Mouse (Mus musculus) colon, adult 2 months (tissue): ENCODE results near the gene Cyp2c38. TPM values are rescaled to one million over a fixed set of nuclear protein-coding genes. Genes with fewer than 3 reads are reported as not detected.

Experiments used
- polyA plus RNA-seq: library from polyadenylated mRNA; depleted of rRNA; stranded (reverse); fragments of >200 nt; gene quantifications from 2 replicates; pipeline ENCODE4 v1.2.3, GENCODE M21; 2012; rRNA removed

Gene Cyp2c38
- polyA plus RNA-seq: 0.03 TPM in 1 of 2 replicates, not detected in the other

GRCm38 (mm10) chr19:39462941-39463340 is at the start of gene Cyp2c38:
Gene Cyp2c38 (minus strand): TSS chr19:39463075.

GRCm38 (mm10) chr19:39510534-39510933 is 47.7 kb upstream of the Cyp2c38 start, which contains the start of gene Cyp2c39:
Gene Cyp2c39 (plus strand): TSS chr19:39510862.

Other genes starting within 250 kb of the Cyp2c38 start
- gene Cyp2c29, start 193.7 kb downstream of the Cyp2c38 start, polyA plus RNA-seq: not detected in 2 replicates
- not detected in 2 replicates for gene Cyp2c39, start 47.8 kb upstream of the Cyp2c38 start, polyA plus RNA-seq
- gene Cyp2c67, start 186.0 kb upstream of the Cyp2c38 start, polyA plus RNA-seq: 0.06 TPM in 1 of 2 replicates, not detected in the other